Comparison of ENCODE assay signal across 21 mouse cellular contexts in genomic region chr8:85391438-85391837, GRCm38 (mm10).
"Had no signal": no experiment of that assay in that cellular context is flagged by ENCODE, and none has a peak within 500 bp of the region (broad histone marks: within the 10 kb centered on the region; RNA-seq: fewer than 3 reads in every experiment).

No protein-coding gene starts in this region.

- H3K4me2 ChIP-seq: limb, embryonic 15.5 days; liver, embryonic 15.5 days; lung, embryonic 15.5 days; midbrain, embryonic 11.5 days; midbrain, embryonic 13.5 days; neural tube, embryonic 13.5 days; neural tube, embryonic 15.5 days; stomach, embryonic 15.5 days had no signal

- H3K9ac ChIP-seq: limb, embryonic 15.5 days; liver, embryonic 15.5 days; lung, embryonic 15.5 days; midbrain, embryonic 13.5 days; neural tube, embryonic 13.5 days; neural tube, embryonic 15.5 days; stomach, embryonic 15.5 days had no signal

- H3K27me3 ChIP-seq: limb, embryonic 15.5 days; liver, embryonic 15.5 days; lung, embryonic 15.5 days; midbrain, embryonic 13.5 days; neural tube, embryonic 13.5 days; neural tube, embryonic 15.5 days; stomach, embryonic 15.5 days had no signal

- H3K4me3 ChIP-seq: limb, embryonic 15.5 days; liver, embryonic 15.5 days; lung, embryonic 15.5 days; midbrain, embryonic 13.5 days; myocyte; neural tube, embryonic 13.5 days; neural tube, embryonic 15.5 days; stomach, embryonic 15.5 days had no signal

- ATAC-seq: lung, postnatal 0 days; midbrain, embryonic 13.5 days; midbrain, embryonic 16.5 days had no signal

- H3K9me3 ChIP-seq: limb, embryonic 15.5 days; liver, embryonic 15.5 days; lung, embryonic 15.5 days; midbrain, embryonic 13.5 days; neural tube, embryonic 13.5 days; neural tube, embryonic 15.5 days; stomach, embryonic 15.5 days had no signal

- H3K36me3 ChIP-seq: limb, embryonic 15.5 days; liver, embryonic 15.5 days; lung, embryonic 15.5 days; midbrain, embryonic 13.5 days; neural tube, embryonic 13.5 days; neural tube, embryonic 15.5 days; stomach, embryonic 15.5 days had no signal

- H3K4me1 ChIP-seq: limb, embryonic 15.5 days; lung, embryonic 15.5 days; midbrain, embryonic 13.5 days; neural tube, embryonic 13.5 days; neural tube, embryonic 15.5 days; stomach, embryonic 15.5 days had no signal

- H3K27ac ChIP-seq: limb, embryonic 15.5 days; liver, embryonic 15.5 days; lung, embryonic 15.5 days; macrophage; midbrain, embryonic 13.5 days; neural tube, embryonic 13.5 days; neural tube, embryonic 15.5 days; stomach, embryonic 15.5 days; stomach, postnatal 0 days had no signal

- DNase-seq: lung, adult 2 months; lung, postnatal 14 days; lung, postnatal 36 days; retina, postnatal 1 day; right cerebral cortex, postnatal 14 days; thymus, adult 2 months; thymus, postnatal 25 days; thymus, postnatal 4 days had no signal
